Mouse (Mus musculus): ENCODE data around the gene Ptpn7. TPM values are rescaled to one million over a fixed set of nuclear protein-coding genes. Genes with fewer than 3 reads are reported as not detected.
"Not testable (repeated sequence)": the region's sequence is repeated elsewhere in the genome, so short reads cannot be mapped to it uniquely, and the experiment has no call there.

Gene Ptpn7
- total RNA-seq, 4 experiments from 2014 or later = 1.4 to 1.5 (median 1.4) TPM

DNA sequence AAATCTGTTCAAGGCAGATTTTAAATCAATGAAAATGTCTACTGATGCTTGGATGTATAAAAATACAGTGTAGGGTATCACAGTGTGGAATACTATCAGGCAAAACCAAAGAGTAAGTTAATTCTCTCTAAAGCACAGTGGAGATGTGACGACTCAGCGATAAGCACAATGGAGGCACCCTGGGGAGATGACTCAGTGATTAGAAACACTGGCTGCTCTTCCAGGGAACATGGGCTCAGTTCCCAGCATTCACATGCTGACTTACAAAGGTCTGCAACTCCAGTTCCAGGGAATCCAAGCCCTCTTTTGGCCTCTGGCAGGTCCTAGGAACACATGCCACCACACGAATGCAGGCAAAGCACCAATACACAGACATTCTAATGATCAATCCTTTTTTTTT is 55.7 kb downstream of the Ptpn7 start:
- no peak for DNase-seq

GRCm38 (mm10) chr1:135189186-135189585 is 56.7 kb downstream of the Ptpn7 start:
- no peak for DNase-seq

GRCm38 (mm10) chr1:135194335-135194734 is 61.8 kb downstream of the Ptpn7 start:
- DNase-seq = not testable (repeated sequence)

Other genes with a start within 250 kb of the Ptpn7 start
- gene Ppp1r12b, start 176.8 kb upstream of the Ptpn7 start, total RNA-seq (2022) = 10 to 100 TPM; 10.3 to 23.7 (median 15.7) TPM
- 1 to 10 TPM in 2 of 4 experiments, under 1 TPM in 2; 0.70 to 1.7 (median 1.1) TPM for gene Ube2t, start 170.1 kb upstream of the Ptpn7 start, total RNA-seq (2022)
- 1 to 10 TPM in 2 of 4 experiments, under 1 TPM in 2; 0.40 to 2.2 (median 1.1) TPM for gene Lgr6, start 27.4 kb upstream of the Ptpn7 start, total RNA-seq (2022)
- gene Arl8a, start 14.1 kb downstream of the Ptpn7 start, total RNA-seq (2022) = 10 to 100 TPM; 57.5 to 77.4 (median 68.5) TPM
- 1 to 10 TPM in 3 of 4 experiments, under 1 TPM in 1; 0.80 to 1.9 (median 1.3) TPM for gene Gpr37l1, start 35.0 kb downstream of the Ptpn7 start, total RNA-seq (2022)
- gene Elf3, start 125.9 kb downstream of the Ptpn7 start, total RNA-seq (2022) = under 1 TPM; 0.20 to 0.52 (median 0.43) TPM
- gene Rnpep, start 151.4 kb downstream of the Ptpn7 start, total RNA-seq (2022) = 10 to 100 TPM; 47.2 to 76.7 (median 65.1) TPM
- gene Timm17a, start 181.1 kb downstream of the Ptpn7 start, total RNA-seq (2022) = 100 to 1,000 TPM; 169 to 204 (median 197) TPM
- gene Lmod1, start 192.1 kb downstream of the Ptpn7 start, total RNA-seq (2022) = 1 to 10 TPM; 1.2 to 1.6 (median 1.5) TPM
- gene Shisa4, start 242.5 kb downstream of the Ptpn7 start, total RNA-seq (2022) = 10 to 100 TPM in 1 of 4 experiments, 1 to 10 TPM in 3; 5.9 to 16.3 (median 8.5) TPM